Mouse (Mus musculus) limb, embryonic 10.5 days (tissue): ENCODE measurements around the gene Paxbp1. TPM values are rescaled to one million over a fixed set of nuclear protein-coding genes. Genes with fewer than 3 reads are reported as not detected.

Source experiments
- DNase-seq: peaks from one replicate; pipeline ENCODE4 v3.0.0-alpha.2; 2017; ENCODE audit warnings: low spot score
- H3K27ac ChIP-seq: fragments of 300-500 bp; sonication (generic); 2 replicates; pipeline ENCODE4 v1.5.1; 2016; ENCODE audit warnings: mild to moderate bottlenecking
- H3K27me3 ChIP-seq: fragments of 300-500 bp; sonication (generic); 2 replicates; pipeline ENCODE4 v1.6.1; 2016; ENCODE audit warnings: low read depth, mild to moderate bottlenecking; ENCODE audit not compliant: poor library complexity, severe bottlenecking
- H3K36me3 ChIP-seq: fragments of 300-500 bp; sonication (generic); 2 replicates; pipeline ENCODE4 v1.6.1; 2016; ENCODE audit warnings: mild to moderate bottlenecking, moderate library complexity
- H3K4me1 ChIP-seq: fragments of 300-500 bp; sonication (generic); 2 replicates; pipeline ENCODE4 v1.6.1; 2016
- H3K4me3 ChIP-seq: fragments of 300-500 bp; sonication (generic); 2 replicates; pipeline ENCODE4 v1.5.1; 2016; ENCODE audit warnings: mild to moderate bottlenecking, moderate library complexity
- H3K9me3 ChIP-seq: fragments of 300-500 bp; sonication (generic); replicated peaks from 2 replicates; pipeline ENCODE4 v1.6.1; 2016; ENCODE audit warnings: mild to moderate bottlenecking
- WGBS: fragments of 180-500 bp; shearing (Covaris S2); methylation state at CpG from one replicate; pipeline ENCODE4 v1.1.7; 2016; 5-methylcytosine and 5-hydroxymethylcytosine counted together
- polyA plus RNA-seq: library from polyadenylated mRNA; unstranded; fragments of >200 nt; fragmentation: Nextera tagmentation; extraction: Ambion mirVana; gene quantifications from 2 replicates; pipeline ENCODE4 v1.2.1, GENCODE M21; 2016

Gene Paxbp1
- polyA plus RNA-seq, 1 experiment from 2014 or later, result 76.1 TPM

GRCm38 (mm10) chr16:91004915-91005538 lies 39.3 kb downstream of the Paxbp1 start:
- Histone ChIP-seq H3K9me3 (no peaks in the 10 kb centered on the region), H3K27ac (no peak overlapping the region), H3K4me1 (peaks cover 5% of the 10 kb centered on the region), H3K27me3 (no peaks in the 10 kb centered on the region), H3K36me3 (no peaks in the 10 kb centered on the region; the same call in 1 of the 2 replicates), H3K4me3 (no peak overlapping the region)
- WGBS, result 83% methylated on average over 4 of the region's 4 CpGs
- no peak for DNase-seq

GRCm38 (mm10) chr16:91001098-91001497 lies 43.2 kb downstream of the Paxbp1 start:
- Histone ChIP-seq H3K36me3 (no peaks in the 10 kb centered on the region; the same call in 1 of the 2 replicates), H3K27ac (no peak overlapping the region), H3K27me3 (no peaks in the 10 kb centered on the region), H3K4me1 (no peaks in the 10 kb centered on the region), H3K9me3 (no peaks in the 10 kb centered on the region), H3K4me3 (no peak overlapping the region)
- no peak for DNase-seq
- 90% methylated on average over 2 of the region's 2 CpGs for WGBS

GRCm38 (mm10) chr16:90999827-91000226 lies 44.5 kb downstream of the Paxbp1 start:
- H3K27me3 ChIP-seq, result no peaks in the 10 kb centered on the region
- H3K9me3 ChIP-seq, result no peaks in the 10 kb centered on the region
- H3K27ac ChIP-seq, result no peak overlapping the region
- WGBS, result 83% methylated on average over 4 of the region's 4 CpGs
- H3K36me3 ChIP-seq, result no peaks in the 10 kb centered on the region; the same call in 1 of the 2 replicates
- no peak for DNase-seq
- H3K4me3 ChIP-seq, result no peak overlapping the region
- 0 out of 2 replicates have a peak, but pooled peaks cover 3% of the 10 kb centered on the region for H3K4me1 ChIP-seq

GRCm38 (mm10) chr16:90997822-90998221 lies 46.5 kb downstream of the Paxbp1 start:
- no peak for DNase-seq
- no peaks in the 10 kb centered on the region for H3K36me3 ChIP-seq
- H3K9me3 ChIP-seq, result no peaks in the 10 kb centered on the region
- no peak overlapping the region for H3K4me3 ChIP-seq
- no peak overlapping the region for H3K27ac ChIP-seq
- H3K27me3 ChIP-seq, result no peaks in the 10 kb centered on the region
- H3K4me1 ChIP-seq, result peaks cover 4% of the 10 kb centered on the region; the same call in 1 of the 2 replicates
- WGBS, result 92% methylated on average over 3 of the region's 3 CpGs

- Histone ChIP-seq H3K9me3 (no peaks in the 10 kb centered on the region), H3K27ac (no peak overlapping the region), H3K4me1 (peaks cover 4% of the 10 kb centered on the region; the same call in 1 of the 2 replicates), H3K27me3 (no peaks in the 10 kb centered on the region), H3K36me3 (no peaks in the 10 kb centered on the region), H3K4me3 (no peak overlapping the region)
- 84% methylated on average over 7 of the region's 7 CpGs for WGBS
- no peak for DNase-seq
These were observed 47.8 kb downstream of the Paxbp1 start for GRCm38 (mm10) chr16:90996327-90997243.

GRCm38 (mm10) chr16:90995498-90995897 lies 48.8 kb downstream of the Paxbp1 start:
- Histone ChIP-seq H3K36me3 (peaks cover 7% of the 10 kb centered on the region; the same call in 1 of the 2 replicates), H3K4me1 (peaks cover 4% of the 10 kb centered on the region; the same call in 1 of the 2 replicates), H3K4me3 (no peak overlapping the region), H3K9me3 (no peaks in the 10 kb centered on the region), H3K27ac (no peak overlapping the region), H3K27me3 (no peaks in the 10 kb centered on the region)
- 84% methylated on average over 5 of the region's 5 CpGs for WGBS
- no peak for DNase-seq

- no peak overlapping the region for H3K4me3 ChIP-seq
- peaks cover 4% of the 10 kb centered on the region; the same call in 1 of the 2 replicates for H3K4me1 ChIP-seq
- peaks cover 7% of the 10 kb centered on the region; the same call in 1 of the 2 replicates for H3K36me3 ChIP-seq
- no peaks in the 10 kb centered on the region for H3K9me3 ChIP-seq
- WGBS, result 59% methylated on average over 4 of the region's 4 CpGs
- no peak overlapping the region for H3K27ac ChIP-seq
- no peaks in the 10 kb centered on the region for H3K27me3 ChIP-seq
- DNase-seq, result no peak
These were observed 49.3 kb downstream of the Paxbp1 start for GRCm38 (mm10) chr16:90995023-90995422.

- no peaks in the 10 kb centered on the region for H3K27me3 ChIP-seq
- no peak overlapping the region for H3K4me3 ChIP-seq
- DNase-seq, result no peak
- no peaks in the 10 kb centered on the region for H3K9me3 ChIP-seq
- H3K4me1 ChIP-seq, result no peaks in the 10 kb centered on the region
- no peak overlapping the region for H3K27ac ChIP-seq
- H3K36me3 ChIP-seq, result peaks cover 7% of the 10 kb centered on the region; the same call in 1 of the 2 replicates
- WGBS, result 95% methylated on average over 8 of the region's 8 CpGs
These were observed 55.2 kb downstream of the Paxbp1 start for GRCm38 (mm10) chr16:90989162-90989561.

GRCm38 (mm10) chr16:90988665-90989064 lies 55.7 kb downstream of the Paxbp1 start:
- 91% methylated on average over 3 of the region's 3 CpGs for WGBS
- no peaks in the 10 kb centered on the region for H3K27me3 ChIP-seq
- H3K9me3 ChIP-seq, result no peaks in the 10 kb centered on the region

GRCm38 (mm10) chr16:90988039-90988438 lies 56.3 kb downstream of the Paxbp1 start:
- no peaks in the 10 kb centered on the region for H3K27me3 ChIP-seq
- no peak overlapping the region for H3K27ac ChIP-seq
- H3K4me1 ChIP-seq, result no peaks in the 10 kb centered on the region
- 91% methylated on average over 8 of the region's 8 CpGs for WGBS
- H3K9me3 ChIP-seq, result no peaks in the 10 kb centered on the region
- DNase-seq, result no peak
- peaks cover 7% of the 10 kb centered on the region; the same call in 1 of the 2 replicates for H3K36me3 ChIP-seq
- H3K4me3 ChIP-seq, result no peak overlapping the region

More at GRCm38 (mm10) chr16:90988665-90989064, 55.7 kb downstream of the Paxbp1 start:
- no peak overlapping the region for H3K27ac ChIP-seq
- H3K4me3 ChIP-seq, result no peak overlapping the region
- H3K4me1 ChIP-seq, result no peaks in the 10 kb centered on the region
- H3K36me3 ChIP-seq, result peaks cover 7% of the 10 kb centered on the region; the same call in 1 of the 2 replicates
- DNase-seq, result no peak

- no peaks in the 10 kb centered on the region for H3K27me3 ChIP-seq
- 89% methylated on average over 6 of the region's 6 CpGs for WGBS
- no peaks in the 10 kb centered on the region for H3K4me1 ChIP-seq
- H3K9me3 ChIP-seq, result no peaks in the 10 kb centered on the region
- no peak for DNase-seq
- no peak overlapping the region for H3K4me3 ChIP-seq
- H3K36me3 ChIP-seq, result 0 out of 2 replicates have a peak, but pooled peaks cover 3% of the 10 kb centered on the region
- no peak overlapping the region for H3K27ac ChIP-seq
These were observed 73.3 kb downstream of the Paxbp1 start for GRCm38 (mm10) chr16:90971004-90971403.

- H3K27ac ChIP-seq, result no peak overlapping the region
- DNase-seq, result no peak
- 86% methylated on average over 4 of the region's 4 CpGs for WGBS
- peaks cover 11% of the 10 kb centered on the region; the same call in 1 of the 2 replicates for H3K36me3 ChIP-seq
- H3K4me3 ChIP-seq, result no peak overlapping the region
- no peaks in the 10 kb centered on the region for H3K27me3 ChIP-seq
- H3K4me1 ChIP-seq, result no peaks in the 10 kb centered on the region
- H3K9me3 ChIP-seq, result no peaks in the 10 kb centered on the region
These were observed 78.1 kb downstream of the Paxbp1 start for GRCm38 (mm10) chr16:90966241-90966640.

- H3K9me3 ChIP-seq, result no peaks in the 10 kb centered on the region
These were observed 80.0 kb downstream of the Paxbp1 start for GRCm38 (mm10) chr16:90964302-90964701.

More at GRCm38 (mm10) chr16:90964302-90964701, 80.0 kb downstream of the Paxbp1 start:
- 93% methylated on average over 10 of the region's 10 CpGs for WGBS
- no peaks in the 10 kb centered on the region for H3K4me1 ChIP-seq
- no peak for DNase-seq
- H3K4me3 ChIP-seq, result no peak overlapping the region
- no peaks in the 10 kb centered on the region for H3K27me3 ChIP-seq
- peaks cover 11% of the 10 kb centered on the region; the same call in 1 of the 2 replicates for H3K36me3 ChIP-seq
- H3K27ac ChIP-seq, result no peak overlapping the region
